Mouse (Mus musculus) kidney, postnatal 0 days (tissue): ENCODE data around the gene Rinl. TPM values are rescaled to one million over a fixed set of nuclear protein-coding genes. Genes with fewer than 3 reads are reported as not detected.

Experiments
- ATAC-seq: fragments of 200-750 bp; cut with Nextera tagmentation; replicated peaks from 2 replicates; pipeline ENCODE4 v1.8.0; 2017; ENCODE audit warnings: low read depth, moderate number of reproducible peaks, moderate TSS enrichment, moderate library complexity; ENCODE audit not compliant: low FRiP score
- DNase-seq: peaks from one replicate; pipeline ENCODE4 v3.0.0-alpha.2; 2016; ENCODE audit warnings: low spot score
- H3K27ac ChIP-seq: fragments of 300-500 bp; sonication (generic); 2 replicates; pipeline ENCODE4 v1.5.1; 2014; ENCODE audit warnings: mild to moderate bottlenecking
- H3K27me3 ChIP-seq: fragments of 300-500 bp; sonication (generic); 2 replicates; pipeline ENCODE4 v1.6.1; 2014; ENCODE audit warnings: low read length, mixed read lengths; ENCODE audit not compliant: insufficient read depth
- H3K36me3 ChIP-seq: fragments of 300-500 bp; sonication (generic); 2 replicates; pipeline ENCODE4 v1.6.1; 2014; ENCODE audit warnings: low read length, mixed read lengths; ENCODE audit not compliant: insufficient read depth
- H3K4me1 ChIP-seq: fragments of 300-500 bp; sonication (generic); replicated peaks from 2 replicates; pipeline ENCODE4 v1.6.1; 2014; ENCODE audit warnings: antibody characterized with exemption, low read length, mixed read lengths; ENCODE audit not compliant: insufficient read depth
- H3K4me2 ChIP-seq: fragments of 300-500 bp; sonication (generic); 2 replicates; pipeline ENCODE4 v1.6.1; 2014; ENCODE audit warnings: mild to moderate bottlenecking, low read length, moderate library complexity, mixed read lengths
- H3K4me3 ChIP-seq: fragments of 300-500 bp; sonication (generic); replicated peaks from 2 replicates; pipeline ENCODE4 v1.5.1; 2014; ENCODE audit warnings: low read depth, low read length
- H3K9ac ChIP-seq: fragments of 300-500 bp; sonication (generic); 2 replicates; pipeline ENCODE4 v1.6.1; 2014; ENCODE audit warnings: low read depth, low read length
- H3K9me3 ChIP-seq: fragments of 300-500 bp; sonication (generic); replicated peaks from 2 replicates; pipeline ENCODE4 v1.6.1; 2016; ENCODE audit warnings: low read length, inconsistent platforms, mixed read lengths
- CTCF ChIP-seq: IDR thresholded peaks from 2 replicates; pipeline ENCODE4 v1.5.1; 2016; ENCODE audit warnings: antibody characterized with exemption, low read depth, mild to moderate bottlenecking, moderate library complexity
- WGBS: fragments of 180-500 bp; shearing (Covaris S2); extraction: QIAGEN DNeasy Blood & Tissue Kit; methylation state at CpG from one replicate; pipeline ENCODE4 v1.1.7; 2014; 5-methylcytosine and 5-hydroxymethylcytosine counted together
- polyA plus RNA-seq: library from polyadenylated mRNA; unstranded; fragments of >200 nt; fragmentation: Nextera tagmentation; extraction: Ambion mirVana; gene quantifications from 2 replicates; pipeline ENCODE4 v1.2.1, GENCODE M21; 2015

Gene Rinl
- polyA plus RNA-seq, 1 experiment from 2014 or later: 6.3 TPM

GRCm38 (mm10) chr7:28789235-28789634, 466 bp downstream of the Rinl start:
- no peak overlapping the region for H3K4me2 ChIP-seq
- peak overlapping the region; percentile 31; the same call in 1 of the 2 replicates for H3K27ac ChIP-seq
- WGBS: 46% methylated on average over 3 of the region's 3 CpGs
- DNase-seq (no peak), ATAC-seq (no peak)
- H3K4me1 ChIP-seq: peaks cover 6% of the 10 kb centered on the region; the same call in 1 of the 2 replicates
- no peak for TF ChIP-seq CTCF
- no peaks in the 10 kb centered on the region for H3K9me3 ChIP-seq
- H3K4me3 ChIP-seq: no peak overlapping the region
- H3K9ac ChIP-seq: no peak overlapping the region
- H3K27me3 ChIP-seq: no peaks in the 10 kb centered on the region
- H3K36me3 ChIP-seq: no peaks in the 10 kb centered on the region

GRCm38 (mm10) chr7:28790066-28790806, 1.5 kb downstream of the Rinl start:
- H3K27ac ChIP-seq: peak overlapping the region; percentile 19; the same call in 1 of the 2 replicates
- H3K9me3 ChIP-seq: no peaks in the 10 kb centered on the region
- H3K9ac ChIP-seq: no peak overlapping the region
- 52% methylated on average over 8 of the region's 8 CpGs for WGBS
- DNase-seq (peak; percentile 61), ATAC-seq (0 out of 2 replicates have a peak, but pooled peaks have one; percentile 38)
- H3K4me1 ChIP-seq: peaks cover 6% of the 10 kb centered on the region; the same call in 1 of the 2 replicates
- H3K4me2 ChIP-seq: no peak overlapping the region
- TF ChIP-seq CTCF: peak; percentile 69
- H3K4me3 ChIP-seq: no peak overlapping the region
- H3K36me3 ChIP-seq: no peaks in the 10 kb centered on the region
- no peaks in the 10 kb centered on the region for H3K27me3 ChIP-seq

DNA sequence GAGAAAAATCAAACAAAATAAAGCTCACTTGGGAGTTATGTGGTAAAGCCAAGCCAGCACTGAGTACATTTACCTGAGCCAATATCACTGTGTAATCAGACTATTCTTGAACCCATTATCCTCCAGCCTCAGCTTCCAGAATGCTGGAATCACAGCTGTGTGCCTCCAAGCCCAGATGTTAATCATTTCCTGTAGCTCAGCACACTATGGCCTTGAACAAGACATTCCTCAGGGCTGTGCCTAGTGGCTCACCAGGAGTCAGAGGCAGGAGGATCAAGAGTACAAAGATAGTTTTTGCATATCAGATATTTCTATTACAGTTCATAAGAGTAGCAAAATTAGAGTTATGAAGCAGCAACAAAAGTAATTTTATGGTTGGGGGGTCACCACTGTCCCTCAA, 2.9 kb downstream of the Rinl start:
- H3K4me1 ChIP-seq: peaks cover 11% of the 10 kb centered on the region; the same call in 1 of the 2 replicates
- ATAC-seq (no peak), DNase-seq (no peak)
- TF ChIP-seq CTCF: no peak
- H3K36me3 ChIP-seq: no peaks in the 10 kb centered on the region
- no peaks in the 10 kb centered on the region for H3K9me3 ChIP-seq
- no peak overlapping the region for H3K27ac ChIP-seq
- H3K4me2 ChIP-seq: no peak overlapping the region
- no peak overlapping the region for H3K4me3 ChIP-seq
- no peaks in the 10 kb centered on the region for H3K27me3 ChIP-seq
- no peak overlapping the region for H3K9ac ChIP-seq

DNA sequence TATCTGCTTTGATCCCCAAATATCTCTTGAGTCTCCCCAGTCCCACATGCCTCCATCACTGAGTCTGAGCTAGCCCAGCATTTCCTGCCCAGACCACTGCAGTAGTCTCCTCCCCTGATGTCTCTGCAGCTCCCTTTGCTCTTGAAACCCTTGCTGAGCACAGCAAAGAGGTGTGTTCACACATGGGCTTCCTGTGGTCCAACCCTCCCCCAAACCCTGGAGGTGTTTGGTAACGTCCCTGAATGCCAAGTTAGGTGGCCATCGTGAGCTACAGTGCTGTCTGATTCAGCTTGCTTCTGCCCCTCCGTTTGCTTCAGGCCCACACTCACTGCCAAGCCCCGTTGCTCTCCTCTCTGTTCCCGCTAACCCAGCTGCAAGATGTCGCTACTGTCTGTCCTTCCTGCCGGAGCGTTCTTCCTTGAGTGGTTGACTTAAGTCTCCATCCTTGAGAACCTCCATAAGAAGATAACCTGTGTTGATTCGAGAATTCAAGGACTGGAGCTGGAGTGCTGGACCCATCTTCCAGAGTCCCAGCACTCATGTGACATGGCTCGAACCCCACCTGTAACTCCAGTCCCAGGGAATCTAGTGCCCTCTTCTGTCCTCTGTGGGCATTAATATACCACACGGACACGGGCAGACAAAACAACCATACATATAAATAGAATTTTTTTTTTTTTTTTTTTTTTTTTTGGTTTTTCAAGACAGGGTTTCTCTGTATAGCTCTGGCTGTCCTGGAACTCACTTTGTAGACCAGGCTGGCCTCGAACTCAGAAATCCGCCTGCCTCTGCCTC, 3.8 kb downstream of the Rinl start:
- no peak overlapping the region for H3K27ac ChIP-seq
- ATAC-seq (no peak), DNase-seq (no peak)
- H3K9ac ChIP-seq: no peak overlapping the region
- no peak overlapping the region for H3K4me2 ChIP-seq
- H3K4me1 ChIP-seq: peaks cover 15% of the 10 kb centered on the region; the same call in 1 of the 2 replicates
- no peaks in the 10 kb centered on the region for H3K9me3 ChIP-seq
- WGBS: 74% methylated on average over 13 of the region's 14 CpGs
- no peak overlapping the region for H3K4me3 ChIP-seq
- TF ChIP-seq CTCF: no peak
- no peaks in the 10 kb centered on the region for H3K36me3 ChIP-seq
- H3K27me3 ChIP-seq: no peaks in the 10 kb centered on the region

GRCm38 (mm10) chr7:28793834-28794233, 5.1 kb downstream of the Rinl start:
- no peak overlapping the region for H3K9ac ChIP-seq
- H3K36me3 ChIP-seq: no peaks in the 10 kb centered on the region
- TF ChIP-seq CTCF: peak; percentile 55; the same call in 1 of the 2 replicates
- H3K27me3 ChIP-seq: no peaks in the 10 kb centered on the region
- no peak overlapping the region for H3K4me3 ChIP-seq
- H3K9me3 ChIP-seq: no peaks in the 10 kb centered on the region
- H3K27ac ChIP-seq: no peak overlapping the region
- no peak overlapping the region for H3K4me2 ChIP-seq
- 42% methylated on average over 2 of the region's 2 CpGs for WGBS
- peaks cover 12% of the 10 kb centered on the region; the same call in 1 of the 2 replicates for H3K4me1 ChIP-seq
- no peak for DNase-seq
- ATAC-seq: no peak

DNA sequence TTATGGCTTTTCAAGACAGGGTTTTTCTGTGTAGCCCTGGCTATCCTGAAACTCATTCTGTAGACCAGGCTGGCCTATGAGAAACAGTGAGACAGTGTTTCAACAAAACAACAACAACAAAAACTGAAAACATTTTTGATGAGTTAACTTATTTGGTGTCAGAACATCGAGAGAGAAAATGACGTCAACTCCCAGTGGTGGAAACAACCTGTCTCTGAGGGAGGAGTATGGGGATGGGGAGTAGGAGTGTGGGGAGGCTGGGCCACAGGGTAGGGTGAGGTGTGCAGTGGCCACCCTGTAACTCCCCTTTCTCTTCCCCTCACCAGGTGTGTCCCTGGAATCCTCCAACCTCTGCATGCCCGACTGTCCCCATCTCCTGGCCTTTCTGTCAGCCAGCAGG, 5.7 kb downstream of the Rinl start:
- no peak for ATAC-seq
- no peak overlapping the region for H3K4me2 ChIP-seq
- H3K4me1 ChIP-seq: 0 out of 2 replicates have a peak, but pooled peaks cover 8% of the 10 kb centered on the region
- DNase-seq: no peak
- no peaks in the 10 kb centered on the region for H3K36me3 ChIP-seq
- H3K9me3 ChIP-seq: no peaks in the 10 kb centered on the region
- no peaks in the 10 kb centered on the region for H3K27me3 ChIP-seq
- 72% methylated on average over 3 of the region's 3 CpGs for WGBS
- no peak overlapping the region for H3K4me3 ChIP-seq
- no peak overlapping the region for H3K9ac ChIP-seq
- TF ChIP-seq CTCF: no peak
- no peak overlapping the region for H3K27ac ChIP-seq
